Mouse (Mus musculus) 3134 (cell line): Measurements from ENCODE around the gene Gm5460.
A peak's percentile ranks its signal among the peaks of the same experiment; 100 is the strongest.

Experiments
- DNase-seq: peaks from one replicate; pipeline ENCODE4 v3.0.0-alpha.2; 2011; ENCODE audit warnings: low spot score; ENCODE audit not compliant: insufficient read length; ENCODE audit errors: extremely low read depth

Gm5460 gene

DNA sequence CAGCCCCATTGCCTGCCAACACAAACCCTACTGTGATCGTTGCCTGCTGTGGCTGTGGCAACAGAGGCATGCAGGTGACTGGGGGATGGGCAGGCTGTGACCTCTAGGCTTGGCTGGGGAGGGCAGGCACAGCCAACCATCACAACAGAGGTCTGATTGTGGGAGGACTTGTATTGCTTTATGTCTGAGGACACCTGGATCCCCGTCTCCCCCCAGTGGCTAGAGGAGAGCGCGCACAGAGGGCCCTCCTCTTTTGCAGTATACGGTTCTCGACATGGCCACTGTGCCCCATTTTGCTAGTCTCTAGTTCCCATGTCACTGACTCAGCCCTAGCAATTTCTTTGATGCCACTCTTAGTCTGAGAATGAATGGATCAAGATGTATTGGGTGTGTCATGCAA, 55.1 kb downstream of the Gm5460 start:
- DNase-seq = no peak

DNA sequence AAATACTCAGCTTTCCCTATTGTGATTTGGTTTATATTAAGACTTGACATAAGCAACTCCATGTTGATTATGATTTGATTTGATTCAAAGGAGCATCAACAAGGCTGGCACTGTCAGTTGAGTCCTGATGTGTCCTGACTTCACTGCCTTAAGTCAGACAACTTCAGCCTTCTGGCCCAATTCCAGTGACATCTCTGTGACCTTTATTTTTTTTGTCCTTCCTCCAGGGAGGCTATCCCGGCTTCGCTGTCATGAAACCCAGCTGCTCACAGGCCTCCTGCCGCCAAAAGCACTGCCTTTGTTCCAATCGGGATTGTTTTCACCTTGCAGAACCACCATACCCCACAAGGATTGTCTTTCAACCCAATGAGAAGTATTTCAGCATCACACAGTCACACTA, 58.8 kb downstream of the Gm5460 start:
- no peak for DNase-seq

DNA sequence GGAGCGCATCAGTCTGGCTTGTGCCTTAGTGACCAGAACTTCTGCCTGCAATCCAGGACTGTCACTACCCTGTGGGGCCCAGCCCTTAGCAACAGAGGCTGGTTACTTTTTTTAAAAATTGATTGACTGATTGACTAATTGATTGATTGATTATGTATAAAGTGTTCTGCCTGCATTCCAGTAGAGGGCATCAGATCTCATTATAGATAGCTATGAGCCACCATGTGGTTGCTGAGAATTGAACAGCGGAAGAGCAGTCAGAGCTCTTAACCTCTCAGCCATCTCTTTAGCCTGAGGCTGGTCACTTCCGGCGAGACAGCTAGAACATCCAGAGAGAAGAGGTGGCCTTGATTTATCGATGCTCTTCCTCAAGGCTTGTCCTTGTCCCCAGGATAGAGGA, 60.7 kb downstream of the Gm5460 start:
- no peak for DNase-seq

DNA sequence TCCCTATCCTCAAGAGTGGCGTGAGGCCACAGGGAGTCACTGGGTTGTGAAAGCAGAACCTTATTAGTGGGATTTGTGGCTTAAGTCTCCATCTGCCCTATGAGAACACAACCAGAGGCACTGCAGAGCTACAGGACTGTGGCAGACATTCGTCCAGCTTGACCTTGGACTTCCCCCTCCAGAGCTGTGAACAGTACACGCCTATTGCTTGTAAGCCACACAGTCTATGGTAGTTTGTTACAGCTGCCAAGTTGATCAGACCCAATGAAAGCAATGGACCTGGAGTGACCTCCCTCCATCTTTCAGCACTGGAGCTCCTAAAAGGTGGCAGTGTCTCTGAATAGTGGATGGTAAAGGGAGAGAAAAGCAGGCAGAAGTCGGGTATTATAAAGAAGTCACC, 61.7 kb downstream of the Gm5460 start:
- no peak for DNase-seq

DNA sequence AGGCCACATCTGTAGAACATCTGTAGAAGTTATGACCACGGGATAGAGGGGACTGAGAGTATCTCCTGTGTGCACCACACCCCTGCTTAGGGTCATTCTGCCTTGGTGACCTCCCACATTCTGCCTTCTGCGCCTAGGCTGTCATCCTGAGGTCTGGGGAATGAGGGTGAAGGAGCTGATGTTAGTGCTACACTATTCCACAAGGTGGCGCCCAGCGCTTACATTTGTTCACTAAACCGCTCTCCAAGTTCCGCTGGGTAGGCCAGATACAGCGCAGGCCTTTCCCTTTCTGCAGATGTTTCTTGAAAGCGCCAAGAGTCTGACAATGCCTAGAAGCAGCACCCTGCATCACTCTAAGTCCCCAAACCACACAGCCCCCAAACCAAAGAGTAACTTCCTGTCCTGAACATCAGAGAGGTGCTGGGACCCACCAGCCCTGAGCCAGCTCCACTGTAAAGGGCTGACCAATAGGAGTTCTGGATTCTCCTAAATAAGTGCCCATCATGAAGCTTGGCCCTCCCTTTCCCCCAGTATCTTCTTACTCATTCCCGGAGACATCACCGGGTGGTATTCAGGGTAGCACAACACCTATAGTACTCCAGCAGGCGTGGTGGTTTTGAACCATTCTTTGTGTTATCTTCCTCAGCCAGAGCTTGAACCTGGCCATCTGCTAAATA, 63.9 kb downstream of the Gm5460 start:
- peak; percentile 53 for DNase-seq

DNA sequence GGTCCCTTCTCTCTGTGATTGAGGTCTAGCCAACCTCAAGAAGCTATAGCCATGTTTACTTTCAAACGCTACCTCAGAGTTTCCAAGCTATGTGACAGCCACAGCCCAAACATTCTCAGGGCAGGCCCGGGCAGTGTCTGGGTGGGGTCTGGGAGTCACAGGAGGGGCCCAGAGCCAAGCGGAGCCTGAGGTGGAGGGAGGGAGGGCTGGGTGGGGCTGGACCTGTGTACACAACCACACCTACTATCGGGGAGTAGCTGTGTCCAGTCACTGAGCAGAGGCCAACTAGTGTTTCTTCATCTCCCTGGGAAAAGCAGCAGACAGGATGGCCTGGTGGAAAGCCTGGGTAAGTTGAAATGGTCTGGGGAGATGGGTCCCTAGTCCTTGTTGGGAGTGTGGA, 69.2 kb downstream of the Gm5460 start, which contains the start of gene Anxa8:
Gene Anxa8, plus strand, starts transcription at position 251 of the 400 bp plus-strand sequence.
- peak; percentile 61 for DNase-seq

DNA sequence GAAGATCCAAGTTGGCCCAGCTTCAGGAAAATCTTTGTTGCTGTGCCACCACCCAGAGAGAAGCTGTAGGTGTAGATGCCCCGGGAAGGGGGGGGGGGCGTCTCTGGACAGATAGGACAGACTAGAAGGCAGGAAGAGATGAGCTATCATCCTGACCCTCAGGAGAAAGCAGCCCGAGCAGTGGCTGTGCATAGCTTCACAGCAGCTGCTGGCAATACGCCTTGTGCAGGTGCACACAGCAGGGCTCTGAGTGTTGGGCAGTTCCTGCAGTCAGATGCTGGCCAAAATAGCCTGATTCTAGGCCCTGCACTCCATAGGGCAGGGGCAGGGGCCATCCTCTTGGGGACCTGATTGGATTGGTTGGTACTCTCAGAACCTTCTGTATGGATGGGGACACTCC, 70.2 kb downstream of the Gm5460 start:
- DNase-seq = no peak

DNA sequence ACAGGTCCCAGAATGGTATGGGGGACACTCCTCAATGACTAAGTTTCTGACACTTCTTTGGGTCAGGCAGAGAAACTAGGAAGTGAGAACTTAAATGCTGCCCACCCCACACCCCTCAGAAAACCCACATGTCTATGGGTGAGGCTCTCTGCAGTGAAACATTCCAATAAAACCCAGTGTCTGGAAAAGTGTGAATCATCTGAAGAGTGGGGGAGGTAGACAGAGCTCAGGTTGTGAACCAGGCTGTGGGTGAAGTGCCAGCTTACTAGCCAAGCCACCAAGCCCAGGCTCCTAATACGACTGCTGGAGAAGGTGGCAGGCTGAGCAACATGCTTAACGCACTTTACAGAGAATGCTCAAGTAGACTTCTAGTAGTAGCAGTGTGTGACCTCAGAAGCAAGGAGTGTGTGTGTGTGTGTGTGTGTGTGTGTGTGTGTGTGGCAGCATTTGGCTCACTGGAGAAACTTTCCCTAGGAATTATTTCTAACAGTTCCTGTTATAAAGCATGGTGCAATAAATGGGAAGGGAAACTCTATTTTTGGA, 71.4 kb downstream of the Gm5460 start:
- DNase-seq = peak; percentile 60

DNA sequence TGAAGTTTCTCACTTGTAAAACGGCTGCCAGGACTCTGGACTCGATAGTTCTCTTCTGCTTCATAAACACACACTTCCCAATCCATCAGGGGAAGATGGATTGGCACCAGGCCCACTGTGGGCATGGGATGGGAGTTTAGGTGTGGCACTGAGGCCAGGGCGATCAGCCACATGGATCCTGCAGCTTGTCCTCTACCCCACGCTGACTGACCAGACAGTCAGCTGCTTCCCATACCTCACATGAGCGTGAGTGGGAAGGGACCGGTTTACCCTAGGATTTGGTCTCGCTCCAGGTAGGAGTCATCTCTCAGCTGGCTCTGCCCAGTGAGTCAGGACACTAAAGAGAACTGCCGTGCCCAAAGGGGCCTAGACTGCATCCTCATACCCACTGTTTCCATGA, 73.2 kb downstream of the Gm5460 start:
- DNase-seq = peak; percentile 66

DNA sequence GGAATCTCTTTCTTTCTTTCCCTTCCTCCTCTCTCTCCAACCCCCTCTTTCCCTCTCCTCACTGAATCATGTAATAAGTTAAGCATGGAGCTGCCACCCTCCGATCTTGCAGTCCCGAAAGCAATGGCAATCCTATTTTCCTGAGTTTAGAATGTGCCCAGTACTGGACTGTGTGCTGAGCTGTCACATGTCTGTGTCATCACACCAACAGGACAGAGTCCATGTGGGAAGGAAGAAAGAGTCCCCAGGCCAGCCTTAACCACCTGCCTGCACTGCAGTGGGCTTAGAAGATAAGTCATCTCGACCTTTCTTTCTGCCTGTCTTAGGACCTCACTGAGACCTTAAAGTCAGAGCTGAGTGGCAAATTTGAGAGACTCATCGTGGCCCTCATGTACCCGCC, 74.9 kb downstream of the Gm5460 start:
- no peak for DNase-seq

DNA sequence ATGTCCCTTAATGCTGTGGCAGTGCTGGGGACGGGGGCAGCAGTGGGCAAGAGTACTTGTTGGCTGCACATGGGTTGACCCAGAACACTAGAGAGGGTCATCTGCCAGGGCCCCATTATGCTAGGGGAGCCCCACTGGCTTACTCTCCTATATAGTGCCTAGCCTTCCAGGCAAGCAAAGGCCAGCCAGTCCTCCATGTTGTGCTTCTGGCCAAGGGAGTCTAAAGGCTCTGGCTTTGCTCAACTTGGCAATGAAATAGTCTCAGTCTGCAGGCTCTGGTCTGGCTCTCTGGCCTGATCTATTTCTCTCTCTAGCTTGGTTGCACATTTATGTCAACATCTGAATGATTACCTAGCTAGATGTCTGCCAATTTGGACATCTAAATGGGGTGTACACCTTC, 76.3 kb downstream of the Gm5460 start:
- DNase-seq = no peak

DNA sequence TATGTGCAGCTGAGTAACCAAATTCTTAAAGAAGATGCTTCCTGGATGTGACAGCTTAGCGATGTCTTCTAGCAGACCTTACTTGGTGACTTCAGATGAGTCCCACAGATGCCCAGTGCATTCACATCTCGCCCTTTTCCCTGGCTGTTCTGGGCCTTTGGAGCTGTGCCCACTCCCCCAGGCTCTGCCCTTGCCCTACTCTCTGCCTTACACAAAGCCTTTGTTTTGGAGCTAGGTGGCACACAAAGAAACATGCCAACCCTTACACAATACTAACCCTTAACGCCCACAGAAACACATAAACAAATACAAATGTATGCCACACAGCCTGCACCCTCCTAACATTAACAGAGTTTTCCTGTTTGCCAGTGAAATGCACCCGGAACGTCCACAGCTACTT, 79.6 kb downstream of the Gm5460 start:
- no peak for DNase-seq
